Mouse (Mus musculus) heart, embryonic 14.5 days (tissue): ENCODE measurements around the gene Relch. TPM values are rescaled to one million over a fixed set of nuclear protein-coding genes. Genes with fewer than 3 reads are reported as not detected.

ENCODE experiments used
- ATAC-seq: fragments of 200-750 bp; cut with Nextera tagmentation; 2 replicates; pipeline ENCODE4 v1.8.0; 2017; ENCODE audit warnings: low read depth, moderate TSS enrichment; ENCODE audit not compliant: insufficient number of reproducible peaks, insufficient read depth, low FRiP score
- H3K27ac ChIP-seq, 2 experiments: fragments of 200-500 bp in 1 of 2; fragments of 300-500 bp in 1 of 2; sonication (generic) in 1 of 2; replicated peaks in 1 of 2; 2 replicates each; pipeline ENCODE4 v1.5.1; 2012 to 2014; ENCODE audit warnings: low read depth in 2 of 2, low read length in 2 of 2, control low read depth in 1 of 2, mild to moderate bottlenecking in 1 of 2, mixed read lengths in 1 of 2; ENCODE audit not compliant: control insufficient read depth in 1 of 2, insufficient read depth in 1 of 2
- H3K27me3 ChIP-seq: fragments of 300-500 bp; sonication (generic); 2 replicates; pipeline ENCODE4 v1.6.1; 2014; ENCODE audit warnings: mild to moderate bottlenecking, low read length, control low read depth; ENCODE audit not compliant: control insufficient read depth, insufficient read depth
- H3K36me3 ChIP-seq: fragments of 300-500 bp; sonication (generic); 2 replicates; pipeline ENCODE4 v1.6.1; 2014; ENCODE audit warnings: mild to moderate bottlenecking, control low read depth, low read length, mixed read lengths; ENCODE audit not compliant: control insufficient read depth, insufficient read depth
- H3K4me1 ChIP-seq, 2 experiments: fragments of 200-500 bp in 1 of 2; fragments of 300-500 bp in 1 of 2; sonication (generic) in 1 of 2; 2 replicates each; pipeline ENCODE4 v1.6.1; 2012 to 2014; ENCODE audit warnings: low read length in 2 of 2, control low read depth in 1 of 2, mixed read lengths in 1 of 2; ENCODE audit not compliant: control insufficient read depth in 2 of 2, insufficient read depth in 2 of 2
- H3K4me2 ChIP-seq: fragments of 300-500 bp; sonication (generic); 2 replicates; pipeline ENCODE4 v1.6.1; 2014; ENCODE audit warnings: mild to moderate bottlenecking, low read length
- H3K4me3 ChIP-seq, 2 experiments: fragments of 200-500 bp in 1 of 2; fragments of 300-500 bp in 1 of 2; sonication (generic) in 1 of 2; 2 replicates each; pipeline ENCODE4 v1.5.1; 2012 to 2014; ENCODE audit warnings: low read length in 2 of 2, mild to moderate bottlenecking in 2 of 2, control low read depth in 1 of 2, low read depth in 1 of 2, moderate library complexity in 1 of 2; ENCODE audit not compliant: control insufficient read depth in 1 of 2, insufficient read depth in 1 of 2
- H3K9ac ChIP-seq: fragments of 300-500 bp; sonication (generic); 2 replicates; pipeline ENCODE4 v1.6.1; 2014; ENCODE audit warnings: mild to moderate bottlenecking, low read length
- H3K9me3 ChIP-seq: fragments of 300-500 bp; sonication (generic); 2 replicates; pipeline ENCODE4 v1.6.1; 2016; ENCODE audit warnings: low read length, control low read depth; ENCODE audit not compliant: control insufficient read depth
- WGBS: fragments of 180-500 bp; shearing (Covaris S2); extraction: QIAGEN DNeasy Blood & Tissue Kit; methylation state at CpG from one replicate; pipeline ENCODE4 v1.1.7; 2014; 5-methylcytosine and 5-hydroxymethylcytosine counted together
- polyA plus RNA-seq: library from polyadenylated mRNA; unstranded; fragments of >200 nt; fragmentation: Nextera tagmentation; extraction: Ambion mirVana; gene quantifications from 2 replicates; pipeline ENCODE4 v1.2.1, GENCODE M21; 2014

The Relch gene
- 17.8 and 20.8 TPM in 2 replicates for polyA plus RNA-seq

DNA sequence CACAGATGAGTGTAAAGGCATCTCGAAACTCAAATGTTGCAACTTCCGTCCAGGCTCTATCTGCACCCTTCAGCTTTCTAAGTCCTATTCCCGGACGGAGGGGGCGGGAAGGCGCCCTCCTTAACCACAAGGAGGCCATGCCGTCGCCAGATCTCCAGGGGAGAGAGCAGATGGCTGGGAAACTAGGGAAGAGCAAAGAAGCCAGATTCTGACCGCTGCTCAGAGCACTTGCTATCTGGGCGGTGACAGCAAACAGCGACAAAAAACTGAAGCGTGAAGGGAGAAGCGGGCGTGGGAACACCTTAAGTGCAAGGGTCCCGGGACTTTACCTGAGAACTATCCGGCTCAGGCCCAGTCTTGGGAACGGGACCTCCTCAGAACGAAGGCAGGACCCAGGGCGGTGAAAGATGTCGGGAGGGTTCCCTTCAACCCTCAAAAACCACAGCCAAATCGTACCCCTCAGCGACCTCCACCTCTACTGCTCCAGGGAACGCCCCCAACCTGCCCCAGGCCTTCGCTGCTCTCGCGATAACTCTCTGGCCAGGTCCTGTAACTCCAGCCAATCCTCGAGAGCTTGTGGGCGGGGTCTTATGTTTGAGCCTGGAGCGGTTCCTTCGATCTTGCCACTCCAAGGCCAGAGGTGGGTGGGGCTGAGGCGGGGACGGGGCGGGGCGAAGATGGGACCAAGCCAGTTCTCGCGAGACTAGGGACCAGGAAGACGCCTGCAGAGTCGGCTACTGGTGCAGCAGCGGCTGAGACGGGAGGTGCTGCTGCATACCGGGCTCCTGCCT, at the start of gene Relch, which contains the start of gene Pign:
Relch (plus strand) TSS at position 691 of the 791 bp plus-strand sequence.
Pign (minus strand) TSS at position 507 of the 791 bp plus-strand sequence.
- WGBS = 1% methylated on average over 41 of the region's 41 CpGs
- Histone ChIP-seq H3K4me1 (peaks cover 0 to 12% of the 10 kb centered on the region in 2 experiments; a peak in 2 of 4 replicates), H3K4me2 (peak within 1 kb of the TSS; percentile 93), H3K27me3 (no peaks in the 10 kb centered on the region), H3K9ac (peak within 1 kb of the TSS; percentile 87), H3K27ac (peak within 1 kb of the TSS; percentile 85 to 88), H3K4me3 (peak within 1 kb of the TSS; percentile 85 to 92), H3K36me3 (peaks cover 4% of the 10 kb centered on the region; the same call in 1 of the 2 replicates), H3K9me3 (no peaks in the 10 kb centered on the region)
- ATAC-seq = peak; percentile 100

DNA sequence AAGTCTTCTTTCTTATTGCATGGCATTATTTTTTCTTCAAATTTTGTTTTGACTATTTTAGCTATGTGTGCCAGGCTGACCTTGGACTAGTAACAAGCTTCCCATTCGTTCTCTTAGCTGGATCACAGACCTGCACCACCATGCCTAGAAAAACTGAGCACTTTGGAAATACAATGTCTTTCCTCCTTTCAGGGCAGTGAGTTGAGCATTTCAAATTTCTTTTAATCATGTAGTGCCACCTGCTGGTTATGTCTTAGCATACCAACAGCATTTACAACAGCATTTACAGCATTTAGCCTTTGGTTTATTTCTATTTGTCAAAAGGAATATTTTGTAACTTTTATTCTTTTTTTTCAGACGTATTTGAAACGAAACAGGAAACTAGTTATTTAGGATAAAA, 33.2 kb upstream of the Relch start:
- no peak overlapping the region for H3K4me3 ChIP-seq
- H3K27ac ChIP-seq = no peak overlapping the region
- WGBS = 32% methylated on average over 3 of the region's 3 CpGs
- no peaks in the 10 kb centered on the region for H3K27me3 ChIP-seq
- H3K36me3 ChIP-seq = peaks cover 3% of the 10 kb centered on the region; the same call in 1 of the 2 replicates
- H3K4me2 ChIP-seq = no peak overlapping the region
- no peak for ATAC-seq
- no peak overlapping the region for H3K9ac ChIP-seq
- H3K4me1 ChIP-seq = no peaks in the 10 kb centered on the region
- no peaks in the 10 kb centered on the region for H3K9me3 ChIP-seq

DNA sequence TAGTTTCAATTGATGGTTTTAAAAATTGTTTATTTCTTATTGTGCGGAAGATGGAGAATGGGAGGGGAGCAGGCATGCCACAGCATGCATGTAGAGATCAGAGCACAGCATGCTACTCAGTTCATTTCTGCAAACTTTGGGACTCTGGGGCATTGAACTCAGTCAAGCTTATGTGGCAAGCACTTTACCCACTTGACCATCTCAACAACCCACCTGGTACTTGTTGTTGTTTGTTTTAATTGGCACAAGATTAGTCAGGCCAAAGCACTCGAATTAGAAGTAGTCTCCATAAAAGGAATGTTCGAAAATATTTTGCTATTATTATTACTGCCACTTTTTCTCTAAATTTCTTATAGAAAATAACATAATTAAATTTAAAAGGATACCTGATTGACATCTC, 19.6 kb upstream of the Relch start:
- ATAC-seq = no peak
- Histone ChIP-seq H3K36me3 (peaks cover 59% of the 10 kb centered on the region), H3K27me3 (no peaks in the 10 kb centered on the region), H3K9me3 (no peaks in the 10 kb centered on the region), H3K4me2 (no peak overlapping the region), H3K4me1 (no peaks in the 10 kb centered on the region; a peak in 1 of 4 replicates), H3K9ac (no peak overlapping the region), H3K4me3 (no peak overlapping the region), H3K27ac (no peak overlapping the region)
- WGBS = 85% methylated on average over 3 of the region's 3 CpGs

DNA sequence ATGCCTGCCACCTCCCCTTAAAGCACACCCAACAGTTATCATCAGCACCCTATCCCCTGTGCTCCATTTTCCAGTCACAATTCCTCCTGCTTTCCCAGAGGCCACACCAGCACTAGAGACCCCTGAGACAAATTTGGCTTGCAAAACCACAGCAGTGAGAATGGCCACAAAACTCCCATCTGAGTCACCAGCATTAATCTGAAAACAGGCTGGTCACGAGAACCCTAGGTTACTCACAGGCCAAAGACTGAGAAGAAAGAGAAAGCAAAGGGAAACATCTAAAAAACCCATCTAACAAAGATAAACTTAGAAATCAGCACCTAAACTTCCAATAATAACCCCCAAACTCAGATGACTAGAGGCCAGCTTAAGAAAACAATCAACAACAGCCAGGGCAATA, 13.0 kb upstream of the Relch start:
- Histone ChIP-seq H3K4me3 (no peak overlapping the region), H3K4me1 (no peaks in the 10 kb centered on the region), H3K36me3 (peaks cover 39% of the 10 kb centered on the region), H3K4me2 (no peak overlapping the region), H3K27ac (no peak overlapping the region), H3K9ac (no peak overlapping the region), H3K9me3 (no peaks in the 10 kb centered on the region), H3K27me3 (no peaks in the 10 kb centered on the region)
- no peak for ATAC-seq
- WGBS = 91% methylated on average over 1 of the region's 1 CpGs

DNA sequence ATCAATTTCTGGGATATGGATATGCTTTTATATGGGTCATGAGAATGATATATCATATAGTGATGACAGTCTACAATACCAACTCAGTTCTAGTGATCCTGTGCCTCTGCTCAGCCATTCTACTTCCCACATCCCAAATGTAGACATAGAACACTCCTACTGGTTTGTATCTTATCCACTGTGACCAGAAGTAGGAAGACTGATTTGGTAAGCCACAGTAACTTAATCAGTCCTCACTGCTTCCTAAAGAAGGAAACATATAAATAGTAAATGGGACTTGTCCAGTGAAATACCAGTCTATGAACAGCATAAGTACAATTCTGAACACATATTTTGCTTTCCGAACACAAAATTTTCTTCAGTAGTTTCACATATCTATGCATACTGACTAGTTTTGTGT, 9.7 kb upstream of the Relch start:
- no peak overlapping the region for H3K9ac ChIP-seq
- H3K27ac ChIP-seq = no peak overlapping the region
- H3K4me3 ChIP-seq = no peak overlapping the region
- ATAC-seq = no peak
- WGBS = 91% methylated on average over 1 of the region's 1 CpGs
- H3K27me3 ChIP-seq = no peaks in the 10 kb centered on the region
- no peaks in the 10 kb centered on the region for H3K9me3 ChIP-seq
- H3K36me3 ChIP-seq = peaks cover 38% of the 10 kb centered on the region
- no peak overlapping the region for H3K4me2 ChIP-seq
- H3K4me1 ChIP-seq = no peaks in the 10 kb centered on the region

DNA sequence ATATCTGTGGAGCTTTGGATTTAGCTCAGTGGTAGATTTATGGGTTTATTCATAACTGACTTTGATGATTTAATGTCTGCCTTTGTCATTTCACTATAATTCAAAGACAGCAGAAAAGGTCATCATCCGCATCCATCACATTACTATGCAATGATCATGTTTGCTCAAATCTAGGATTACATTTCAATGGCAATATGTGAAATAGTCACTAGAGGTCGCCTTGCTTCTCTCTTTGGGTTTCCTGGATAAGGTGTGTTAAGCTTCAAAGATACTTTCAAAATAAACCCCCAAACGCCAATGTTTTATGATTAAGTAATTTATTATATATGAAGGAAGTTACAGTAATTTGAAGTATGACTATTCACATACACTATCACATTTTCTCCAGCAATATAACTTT, 3.6 kb upstream of the Relch start:
- peaks cover 0 to 12% of the 10 kb centered on the region in 2 experiments; a peak in 2 of 4 replicates for H3K4me1 ChIP-seq
- ATAC-seq = no peak
- no peak overlapping the region for H3K4me3 ChIP-seq
- no peak overlapping the region for H3K27ac ChIP-seq
- H3K36me3 ChIP-seq = peaks cover 22% of the 10 kb centered on the region
- no peaks in the 10 kb centered on the region for H3K9me3 ChIP-seq
- H3K27me3 ChIP-seq = no peaks in the 10 kb centered on the region
- WGBS = 18% methylated on average over 3 of the region's 3 CpGs
- no peak overlapping the region for H3K4me2 ChIP-seq
- no peak overlapping the region for H3K9ac ChIP-seq

DNA sequence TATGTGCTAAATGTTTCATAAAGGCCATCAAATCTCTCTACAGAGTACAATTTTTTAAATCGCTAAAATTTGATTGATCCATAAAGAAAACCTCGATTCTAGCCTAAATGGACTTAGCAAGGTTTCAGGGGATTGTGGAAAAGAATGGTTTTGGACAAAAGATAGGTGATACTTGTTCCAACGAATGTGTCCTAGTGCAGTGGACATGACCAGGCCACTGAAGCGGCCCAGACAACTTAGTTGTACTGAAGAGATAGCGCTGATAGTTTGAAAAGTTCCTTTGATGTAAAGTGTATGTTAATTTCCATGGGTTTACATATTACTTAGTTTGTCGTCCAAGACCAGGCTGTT, 866 bp upstream of the Relch start:
- H3K4me2 ChIP-seq = peak overlapping the region; percentile 74
- ATAC-seq = no peak
- H3K9me3 ChIP-seq = no peaks in the 10 kb centered on the region

More for the DNA sequence above, 866 bp upstream of the Relch start:
- 4% methylated on average over 6 of the region's 6 CpGs for WGBS
- Histone ChIP-seq H3K27me3 (no peaks in the 10 kb centered on the region), H3K4me3 (peak overlapping the region; percentile 80 to 92), H3K4me1 (peaks cover 0 to 12% of the 10 kb centered on the region in 2 experiments; a peak in 2 of 4 replicates), H3K27ac (peak overlapping the region; percentile 85 to 88), H3K36me3 (peaks cover 4% of the 10 kb centered on the region; the same call in 1 of the 2 replicates), H3K9ac (peak overlapping the region; percentile 83)
